Mouse (Mus musculus): ENCODE data around the gene Ces1c. TPM values are rescaled to one million over a fixed set of nuclear protein-coding genes. Genes with fewer than 3 reads are reported as not detected.

Gene Ces1c
- total RNA-seq, 4 experiments from 2014 or later: 0.24 to 2.0 (median 0.73) TPM; not detected in 1

Other genes starting within 250 kb of the Ces1c start
- gene Capns2, start 229.9 kb downstream of the Ces1c start, total RNA-seq (2022): 1 to 10 TPM in 2 of 4 experiments, under 1 TPM in 1, not detected in 1; 0.28 to 2.1 (median 1.4) TPM
- 10 to 100 TPM in 2 of 4 experiments, 1 to 10 TPM in 2; 6.0 to 27.5 (median 12.8) TPM for gene Slc6a2, start 171.2 kb downstream of the Ces1c start, total RNA-seq (2022)
- gene Ces1a, start 83.1 kb downstream of the Ces1c start, total RNA-seq (2022): not detected
- gene Ces1b, start 51.3 kb downstream of the Ces1c start, total RNA-seq (2022): not detected
- 100 to 1,000 TPM in 3 of 4 experiments, 10 to 100 TPM in 1; 62.1 to 230 (median 170) TPM for gene Ces1d, start 66.6 kb upstream of the Ces1c start, total RNA-seq (2022)
- gene Ces1e, start 98.3 kb upstream of the Ces1c start, total RNA-seq (2022): not detected
- gene Ces1f, start 148.5 kb upstream of the Ces1c start, total RNA-seq (2022): 10 to 100 TPM in 3 of 4 experiments, 1 to 10 TPM in 1; 7.1 to 16.4 (median 13.4) TPM
- under 1 TPM; 0.09 to 0.86 (median 0.21) TPM for gene Ces1g, start 206.0 kb upstream of the Ces1c start, total RNA-seq (2022)
- gene Ces1h, start 248.4 kb upstream of the Ces1c start, total RNA-seq (2022): not detected

Data from adrenal gland, adult 8-10 months (tissue).